Mouse (Mus musculus): ENCODE results near the gene Fzd10. TPM values are rescaled to one million over a fixed set of nuclear protein-coding genes. Genes with fewer than 3 reads are reported as not detected.

Gene Fzd10
- total RNA-seq (2015; ENCODE audit: low replicate concordance): not detected in 2 replicates
- not detected in 2 replicates for total RNA-seq (2017; ENCODE audit: low replicate concordance)

- no peak for ATAC-seq (replicated peaks; ENCODE audit: low FRiP score, poor library complexity, severe bottlenecking)
Observed at GRCm38 (mm10) chr5:128600072-128601021, at the start of gene Fzd10. Fzd10 (plus strand) TSS chr5:128600844.

GRCm38 (mm10) chr5:128551448-128551847 lies 49.2 kb upstream of the Fzd10 start:
- no peak for ATAC-seq (replicated peaks; ENCODE audit: low FRiP score, poor library complexity, severe bottlenecking)

- no peak for ATAC-seq (replicated peaks; ENCODE audit: low FRiP score, poor library complexity, severe bottlenecking)
Observed at GRCm38 (mm10) chr5:128552136-128552890, 48.3 kb upstream of the Fzd10 start.

- ATAC-seq (replicated peaks; ENCODE audit: low FRiP score, poor library complexity, severe bottlenecking): no peak
Observed at GRCm38 (mm10) chr5:128558126-128558525, 42.5 kb upstream of the Fzd10 start.

- no peak for ATAC-seq (replicated peaks; ENCODE audit: low FRiP score, poor library complexity, severe bottlenecking)
Observed at GRCm38 (mm10) chr5:128567313-128567712, 33.3 kb upstream of the Fzd10 start.

- ATAC-seq (replicated peaks; ENCODE audit: low FRiP score, poor library complexity, severe bottlenecking): no peak
Observed at GRCm38 (mm10) chr5:128568970-128569369, 31.7 kb upstream of the Fzd10 start.

GRCm38 (mm10) chr5:128570091-128570490 lies 30.6 kb upstream of the Fzd10 start:
- ATAC-seq (replicated peaks; ENCODE audit: low FRiP score, poor library complexity, severe bottlenecking): no peak

- ATAC-seq (replicated peaks; ENCODE audit: low FRiP score, poor library complexity, severe bottlenecking): no peak
Observed at GRCm38 (mm10) chr5:128570848-128571247, 29.8 kb upstream of the Fzd10 start.

- no peak for ATAC-seq (replicated peaks; ENCODE audit: low FRiP score, poor library complexity, severe bottlenecking)
Observed at GRCm38 (mm10) chr5:128571706-128572105, 28.9 kb upstream of the Fzd10 start.

GRCm38 (mm10) chr5:128575997-128576579 lies 24.6 kb upstream of the Fzd10 start:
- no peak for ATAC-seq (replicated peaks; ENCODE audit: low FRiP score, poor library complexity, severe bottlenecking)

GRCm38 (mm10) chr5:128579047-128579650 lies 21.5 kb upstream of the Fzd10 start:
- ATAC-seq (replicated peaks; ENCODE audit: low FRiP score, poor library complexity, severe bottlenecking): no peak

- no peak for ATAC-seq (replicated peaks; ENCODE audit: low FRiP score, poor library complexity, severe bottlenecking)
Observed at GRCm38 (mm10) chr5:128580931-128581330, 19.7 kb upstream of the Fzd10 start.

- ATAC-seq (replicated peaks; ENCODE audit: low FRiP score, poor library complexity, severe bottlenecking): no peak
Observed at GRCm38 (mm10) chr5:128581516-128581921, 19.1 kb upstream of the Fzd10 start.

- ATAC-seq (replicated peaks; ENCODE audit: low FRiP score, poor library complexity, severe bottlenecking): no peak
Observed at GRCm38 (mm10) chr5:128589231-128589630, 11.4 kb upstream of the Fzd10 start.

GRCm38 (mm10) chr5:128593446-128593845 lies 7.2 kb upstream of the Fzd10 start:
- ATAC-seq (replicated peaks; ENCODE audit: low FRiP score, poor library complexity, severe bottlenecking): no peak

- no peak for ATAC-seq (replicated peaks; ENCODE audit: low FRiP score, poor library complexity, severe bottlenecking)
Observed at GRCm38 (mm10) chr5:128596813-128597212, 3.8 kb upstream of the Fzd10 start.

- no peak for ATAC-seq (replicated peaks; ENCODE audit: low FRiP score, poor library complexity, severe bottlenecking)
Observed at GRCm38 (mm10) chr5:128597381-128597780, 3.3 kb upstream of the Fzd10 start.

- ATAC-seq (replicated peaks; ENCODE audit: low FRiP score, poor library complexity, severe bottlenecking): no peak
Observed at GRCm38 (mm10) chr5:128598191-128598720, 2.4 kb upstream of the Fzd10 start.

- no peak for ATAC-seq (replicated peaks; ENCODE audit: low FRiP score, poor library complexity, severe bottlenecking)
Observed at GRCm38 (mm10) chr5:128598760-128599364, 1.8 kb upstream of the Fzd10 start.
